Mouse (Mus musculus): Measurements from ENCODE around the gene 4930512M02Rik. TPM values are rescaled to one million over a fixed set of nuclear protein-coding genes. Genes with fewer than 3 reads are reported as not detected.

The 4930512M02Rik gene
- polyA plus RNA-seq, 1 experiment = not detected

GRCm38 (mm10) chr11:11587327-11587726, 40.3 kb downstream of the 4930512M02Rik start:
- Histone ChIP-seq H3K4me3 (no peak overlapping the region), H3K4me2 (ENCODE audit: low read depth) (no peak overlapping the region), H3K36me3 (ENCODE audit: control insufficient read depth, insufficient read depth) (no peaks in the 10 kb centered on the region), H3K79me2 (ENCODE audit: control insufficient read depth, insufficient read depth) (no peaks in the 10 kb centered on the region), H3ac (ENCODE audit: control insufficient read depth, insufficient read length) (no peak overlapping the region), H3K27me3 (ENCODE audit: control insufficient read depth, insufficient read depth, insufficient read length) (no peaks in the 10 kb centered on the region)
- TF ChIP-seq CEBPB (IDR thresholded peaks at IDR 0.05; ENCODE audit: insufficient read depth, poor library complexity, severe bottlenecking) (no peak), USF1 (IDR thresholded peaks at IDR 0.05; ENCODE audit: low read depth) (no peak), E2F4 (IDR thresholded peaks at IDR 0.05; ENCODE audit: insufficient read depth) (no peak), MYOD1 (IDR thresholded peaks at IDR 0.05; ENCODE audit: control insufficient read depth in 1 of 3, insufficient read length in 2 of 3, low read depth in 2 of 3) (no peak), POLR2A (IDR thresholded peaks at IDR 0.05; ENCODE audit: insufficient read length, low read depth) (no peak), TCF12 (IDR thresholded peaks at IDR 0.05; ENCODE audit: insufficient read depth, poor library complexity, severe bottlenecking) (no peak), MYOG (IDR thresholded peaks at IDR 0.05; ENCODE audit: control insufficient read depth in 1 of 3, insufficient read depth in 1 of 3, insufficient read length in 2 of 3, low read depth in 2 of 3) (no peak), REST (IDR thresholded peaks at IDR 0.05; ENCODE audit: insufficient read depth, insufficient read length) (no peak), SRF (IDR thresholded peaks at IDR 0.05; ENCODE audit: control insufficient read depth, insufficient read length, low read depth) (no peak), TCF3 (IDR thresholded peaks at IDR 0.05; ENCODE audit: insufficient read length, low read depth) (no peak), MAX (IDR thresholded peaks at IDR 0.05; ENCODE audit: low read depth) (no peak), POLR2AphosphoS2 (IDR thresholded peaks at IDR 0.05; ENCODE audit: insufficient read length, low read depth) (no peak)

DNA sequence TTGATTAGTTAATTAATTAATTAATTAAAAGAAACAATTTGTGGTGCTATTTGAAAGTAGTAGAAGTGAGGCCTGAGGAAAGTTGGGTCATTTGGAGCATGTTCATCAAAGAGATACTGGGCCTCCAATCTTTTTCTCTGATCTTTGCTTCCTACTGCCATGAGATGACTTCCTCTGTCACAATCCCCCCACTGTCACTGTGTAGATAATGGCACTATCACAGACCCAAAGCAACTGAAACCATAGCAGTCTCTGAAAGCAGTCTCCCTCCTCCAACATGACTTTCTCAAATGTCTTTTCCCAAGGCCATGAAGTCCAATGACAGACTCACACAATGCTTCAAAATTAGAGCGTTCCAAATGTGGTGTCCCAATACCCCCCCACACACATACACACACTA, 41.2 kb downstream of the 4930512M02Rik start:
- H3K79me2 ChIP-seq (ENCODE audit: control insufficient read depth, insufficient read depth) = no peaks in the 10 kb centered on the region
- no peaks in the 10 kb centered on the region for H3K27me3 ChIP-seq (ENCODE audit: control insufficient read depth, insufficient read depth, insufficient read length)
- H3ac ChIP-seq (ENCODE audit: control insufficient read depth, insufficient read length) = no peak overlapping the region
- no peaks in the 10 kb centered on the region for H3K36me3 ChIP-seq (ENCODE audit: control insufficient read depth, insufficient read depth)
- TF ChIP-seq E2F4 (IDR thresholded peaks at IDR 0.05; ENCODE audit: insufficient read depth) = no peak
- no peak for TF ChIP-seq REST (IDR thresholded peaks at IDR 0.05; ENCODE audit: insufficient read depth, insufficient read length)
- TF ChIP-seq SRF (IDR thresholded peaks at IDR 0.05; ENCODE audit: control insufficient read depth, insufficient read length, low read depth) = no peak
- no peak for TF ChIP-seq MYOD1 (IDR thresholded peaks at IDR 0.05; ENCODE audit: control insufficient read depth in 1 of 3, insufficient read length in 2 of 3, low read depth in 2 of 3)
- TF ChIP-seq POLR2AphosphoS2 (IDR thresholded peaks at IDR 0.05; ENCODE audit: insufficient read length, low read depth) = no peak
- TF ChIP-seq CEBPB (IDR thresholded peaks at IDR 0.05; ENCODE audit: insufficient read depth, poor library complexity, severe bottlenecking) = no peak
- no peak for TF ChIP-seq TCF12 (IDR thresholded peaks at IDR 0.05; ENCODE audit: insufficient read depth, poor library complexity, severe bottlenecking)
- TF ChIP-seq TCF3 (IDR thresholded peaks at IDR 0.05; ENCODE audit: insufficient read length, low read depth) = no peak
- no peak for TF ChIP-seq POLR2A (IDR thresholded peaks at IDR 0.05; ENCODE audit: insufficient read length, low read depth)
- TF ChIP-seq MAX (IDR thresholded peaks at IDR 0.05; ENCODE audit: low read depth) = no peak
- no peak for TF ChIP-seq MYOG (IDR thresholded peaks at IDR 0.05; ENCODE audit: control insufficient read depth in 1 of 3, insufficient read depth in 1 of 3, insufficient read length in 2 of 3, low read depth in 2 of 3)
- no peak for TF ChIP-seq USF1 (IDR thresholded peaks at IDR 0.05; ENCODE audit: low read depth)
- H3K4me2 ChIP-seq (ENCODE audit: low read depth) = no peak overlapping the region
- H3K4me3 ChIP-seq = no peak overlapping the region

DNA sequence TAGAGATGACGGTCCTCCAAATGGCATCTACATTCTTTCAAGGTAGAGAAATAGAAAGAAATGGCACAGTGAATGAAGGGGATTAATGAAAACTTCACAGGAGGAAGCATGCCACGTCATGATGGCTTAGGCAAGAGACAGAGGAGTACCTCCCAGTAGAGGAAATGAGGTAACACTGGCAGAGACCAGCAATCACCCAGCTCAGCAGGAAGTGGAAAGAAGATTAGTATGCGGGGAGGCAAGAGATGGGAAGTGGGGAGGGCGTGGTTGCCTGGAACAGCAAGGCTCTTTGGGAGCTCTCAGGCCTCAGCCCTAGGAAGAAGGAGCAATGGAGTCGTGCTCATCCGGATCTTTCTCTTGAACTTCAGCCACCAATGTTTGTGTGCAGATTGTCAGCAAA, 53.9 kb downstream of the 4930512M02Rik start:
- Histone ChIP-seq H3K4me3 (no peak overlapping the region), H3K36me3 (ENCODE audit: control insufficient read depth, insufficient read depth) (no peaks in the 10 kb centered on the region), H3K4me2 (ENCODE audit: low read depth) (no peak overlapping the region), H3K27me3 (ENCODE audit: control insufficient read depth, insufficient read depth, insufficient read length) (no peaks in the 10 kb centered on the region), H3K79me2 (ENCODE audit: control insufficient read depth, insufficient read depth) (no peaks in the 10 kb centered on the region), H3ac (ENCODE audit: control insufficient read depth, insufficient read length) (no peak overlapping the region)
- TF ChIP-seq SRF (IDR thresholded peaks at IDR 0.05; ENCODE audit: control insufficient read depth, insufficient read length, low read depth) (no peak), MYOG (IDR thresholded peaks at IDR 0.05; ENCODE audit: control insufficient read depth in 1 of 3, insufficient read depth in 1 of 3, insufficient read length in 2 of 3, low read depth in 2 of 3) (no peak)

GRCm38 (mm10) chr11:11570747-11571146, 56.9 kb downstream of the 4930512M02Rik start:
- H3ac ChIP-seq (ENCODE audit: control insufficient read depth, insufficient read length) = no peak overlapping the region
- TF ChIP-seq TCF12 (IDR thresholded peaks at IDR 0.05; ENCODE audit: insufficient read depth, poor library complexity, severe bottlenecking) (no peak), USF1 (IDR thresholded peaks at IDR 0.05; ENCODE audit: low read depth) (no peak), MAX (IDR thresholded peaks at IDR 0.05; ENCODE audit: low read depth) (no peak), MYOG (IDR thresholded peaks at IDR 0.05; ENCODE audit: control insufficient read depth in 1 of 3, insufficient read depth in 1 of 3, insufficient read length in 2 of 3, low read depth in 2 of 3) (no peak), CEBPB (IDR thresholded peaks at IDR 0.05; ENCODE audit: insufficient read depth, poor library complexity, severe bottlenecking) (no peak), POLR2A (IDR thresholded peaks at IDR 0.05; ENCODE audit: insufficient read length, low read depth) (no peak), MYOD1 (IDR thresholded peaks at IDR 0.05; ENCODE audit: control insufficient read depth in 1 of 3, insufficient read length in 2 of 3, low read depth in 2 of 3) (no peak), E2F4 (IDR thresholded peaks at IDR 0.05; ENCODE audit: insufficient read depth) (no peak), POLR2AphosphoS2 (IDR thresholded peaks at IDR 0.05; ENCODE audit: insufficient read length, low read depth) (no peak), SRF (IDR thresholded peaks at IDR 0.05; ENCODE audit: control insufficient read depth, insufficient read length, low read depth) (no peak), TCF3 (IDR thresholded peaks at IDR 0.05; ENCODE audit: insufficient read length, low read depth) (no peak), REST (IDR thresholded peaks at IDR 0.05; ENCODE audit: insufficient read depth, insufficient read length) (no peak)
- H3K27me3 ChIP-seq (ENCODE audit: control insufficient read depth, insufficient read depth, insufficient read length) = no peaks in the 10 kb centered on the region
- no peak overlapping the region for H3K4me3 ChIP-seq
- H3K36me3 ChIP-seq (ENCODE audit: control insufficient read depth, insufficient read depth) = no peaks in the 10 kb centered on the region
- no peak overlapping the region for H3K4me2 ChIP-seq (ENCODE audit: low read depth)
- H3K79me2 ChIP-seq (ENCODE audit: control insufficient read depth, insufficient read depth) = no peaks in the 10 kb centered on the region
